Mouse (Mus musculus): ENCODE measurements around the gene P2ry1.

P2ry1 gene

DNA sequence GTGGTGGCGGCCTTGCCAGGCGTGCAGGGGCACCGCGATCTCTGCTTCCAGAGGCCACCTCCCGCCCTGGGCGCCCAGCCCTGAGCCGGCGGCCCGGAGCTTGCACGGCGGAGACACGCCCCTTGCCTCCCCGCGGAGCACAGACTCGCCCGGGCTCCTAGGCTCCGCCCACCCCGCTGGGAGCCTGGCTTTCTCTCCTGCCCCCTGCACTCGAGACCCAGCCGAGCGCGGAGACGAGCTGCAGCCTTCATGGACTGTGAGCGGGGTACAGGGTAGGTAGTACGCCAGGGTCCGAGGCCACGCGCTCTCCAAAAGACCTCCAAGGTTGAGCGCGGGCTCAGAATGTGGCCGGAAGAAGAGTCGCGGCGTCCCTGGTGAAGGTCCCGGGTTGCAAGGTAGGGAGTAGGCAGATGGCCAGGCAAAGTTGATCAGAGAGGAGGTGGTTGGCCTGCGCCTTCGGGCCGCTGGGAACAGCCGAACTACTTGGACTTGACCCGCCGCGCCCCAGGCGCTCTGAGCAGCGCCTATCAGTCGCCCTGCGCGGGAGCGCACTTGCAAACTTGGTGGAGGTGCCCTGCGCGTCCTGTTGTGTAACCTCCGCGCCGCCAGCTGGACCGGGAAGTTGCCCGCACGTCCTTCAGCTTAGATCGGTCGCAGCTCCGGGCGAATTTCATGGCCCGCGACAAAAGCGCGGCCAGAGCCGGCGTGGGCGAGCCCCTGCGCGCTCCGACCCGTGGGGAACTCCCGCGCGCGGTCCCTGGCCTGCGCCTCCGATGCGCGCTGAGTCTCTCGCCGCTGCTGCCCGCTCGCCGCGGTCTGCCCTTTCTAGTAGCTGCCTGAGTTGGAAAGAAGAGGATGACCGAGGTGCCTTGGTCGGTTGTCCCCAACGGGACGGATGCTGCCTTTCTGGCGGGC is at the start of gene P2ry1:
TSS of gene P2ry1 (plus strand) at position 209 of the 915 bp plus-strand sequence.
- in situ Hi-C loops (cut with MboI) = no loop called here

- in situ Hi-C loops (cut with MboI) = no loop called here
These were observed 49.3 kb upstream of the P2ry1 start for GRCm38 (mm10) chr3:60953199-60953736.

DNA sequence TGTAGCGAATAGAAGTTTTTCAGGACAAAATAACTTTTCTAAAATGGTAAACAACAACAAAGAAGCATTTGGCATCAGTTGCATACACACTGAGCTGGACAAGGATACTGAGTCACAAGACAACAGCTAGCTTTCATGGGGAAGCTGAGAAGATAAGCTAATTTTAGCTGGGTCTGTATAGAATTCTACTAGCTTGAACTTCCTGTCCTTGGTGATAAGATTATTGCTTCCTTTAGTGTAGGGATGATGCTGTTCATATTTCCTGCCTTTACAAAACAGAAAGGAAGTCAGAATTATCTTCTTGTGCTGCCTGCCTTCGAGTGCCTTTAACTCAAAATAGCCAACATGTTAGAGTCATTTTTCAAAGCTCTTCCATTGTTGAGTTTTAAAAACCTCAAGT is 48.5 kb upstream of the P2ry1 start:
- in situ Hi-C loops (cut with MboI) = no loop called here

- in situ Hi-C loops (cut with MboI) = no loop called here
These were observed 43.8 kb upstream of the P2ry1 start for GRCm38 (mm10) chr3:60958769-60959168.

GRCm38 (mm10) chr3:60965137-60965536 is 37.5 kb upstream of the P2ry1 start:
- in situ Hi-C loops (cut with MboI) = no loop called here

DNA sequence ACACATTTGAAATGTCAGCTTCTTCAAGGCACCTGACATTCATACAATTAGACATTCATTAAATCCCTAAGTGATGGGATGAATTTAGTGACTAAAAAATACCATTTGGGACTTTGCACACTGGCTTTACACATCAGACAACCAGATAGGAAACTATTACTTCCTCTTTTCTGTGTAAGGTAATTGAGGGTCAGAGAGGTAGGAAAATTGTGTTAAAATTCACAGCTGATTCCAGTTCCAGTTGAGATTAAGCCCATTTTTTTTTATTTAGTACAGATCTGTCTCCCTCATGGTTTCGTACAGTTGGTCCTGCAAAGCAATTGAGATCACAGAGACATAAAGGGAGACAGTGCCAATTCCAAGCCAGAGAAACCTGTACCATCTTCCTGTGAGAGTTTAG is 27.7 kb upstream of the P2ry1 start:
- in situ Hi-C loops (cut with MboI) = no loop called here

DNA sequence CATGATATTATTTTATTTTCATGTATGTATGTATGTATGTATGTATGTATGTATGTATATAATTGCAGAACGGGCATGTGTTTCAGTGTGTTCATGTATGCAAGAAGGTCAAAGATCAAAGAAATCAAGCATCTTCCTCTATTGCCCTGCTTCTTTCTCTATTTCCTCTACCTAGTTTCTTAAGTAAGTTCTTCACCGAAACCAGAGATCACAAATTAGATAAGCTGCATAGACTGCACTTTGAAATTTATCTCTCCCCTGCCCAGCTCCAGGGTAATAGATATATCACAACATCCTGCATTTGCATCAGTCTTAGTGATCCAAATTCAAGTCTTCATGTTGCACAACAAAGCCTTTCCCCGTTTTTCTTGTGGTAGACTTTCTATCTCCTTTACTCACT is 20.5 kb upstream of the P2ry1 start:
- in situ Hi-C loops (cut with MboI) = no loop called here

GRCm38 (mm10) chr3:60998064-60998463 is 4.5 kb upstream of the P2ry1 start:
- in situ Hi-C loops (cut with MboI) = no loop called here

DNA sequence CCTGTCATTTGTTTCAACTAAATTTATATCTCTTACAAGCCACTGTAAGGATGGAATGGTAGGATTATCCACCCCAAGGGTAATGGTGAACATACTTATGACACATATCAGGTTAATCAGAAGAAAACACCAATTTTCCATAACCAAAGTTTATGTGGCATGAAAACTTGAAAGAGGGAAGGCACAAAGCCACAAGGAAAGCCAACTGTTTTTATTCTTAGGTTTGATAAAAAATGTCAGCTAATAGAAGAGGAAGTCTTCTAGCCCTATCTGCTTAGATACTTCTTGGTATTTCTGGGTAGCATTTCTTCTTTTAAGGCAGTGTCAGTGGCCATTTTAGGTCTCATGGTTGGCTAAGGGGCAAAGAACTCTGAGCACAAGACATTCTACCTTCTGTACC is 2.9 kb upstream of the P2ry1 start:
- in situ Hi-C loops (cut with MboI) = no loop called here

DNA sequence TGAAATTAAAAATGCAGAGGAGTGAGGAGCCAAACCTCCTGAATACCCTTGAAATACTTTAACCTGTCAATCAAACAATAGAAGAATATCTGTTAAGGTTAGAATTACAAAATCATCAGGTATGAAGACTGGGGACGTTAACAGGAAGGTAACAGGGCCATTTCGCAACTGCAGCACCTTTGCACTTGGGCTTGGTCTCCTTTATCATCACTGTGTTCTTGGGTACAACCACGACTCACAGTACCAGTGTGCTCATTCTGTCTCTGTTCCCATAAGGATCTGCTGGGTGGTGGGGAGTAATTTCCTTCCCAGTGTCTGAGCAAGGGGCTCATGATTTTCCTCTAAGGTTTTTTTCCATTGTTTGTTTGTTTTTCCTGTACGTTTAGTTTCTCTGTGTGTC is 1.8 kb upstream of the P2ry1 start:
- in situ Hi-C loops (cut with MboI) = no loop called here

GRCm38 (mm10) chr3:61001852-61002586 is 576 bp upstream of the P2ry1 start:
- in situ Hi-C loops (cut with MboI) = no loop called here

- in situ Hi-C loops (cut with MboI) = no loop called here
These were observed 2.0 kb downstream of the P2ry1 start for GRCm38 (mm10) chr3:61004611-61005010.

GRCm38 (mm10) chr3:61011660-61012059 is 9.1 kb downstream of the P2ry1 start:
- in situ Hi-C loops (cut with MboI) = no loop called here

GRCm38 (mm10) chr3:61012550-61012949 is 10.0 kb downstream of the P2ry1 start:
- in situ Hi-C loops (cut with MboI) = no loop called here

GRCm38 (mm10) chr3:61016733-61017132 is 14.1 kb downstream of the P2ry1 start:
- in situ Hi-C loops (cut with MboI) = no loop called here

GRCm38 (mm10) chr3:61032100-61032499 is 29.5 kb downstream of the P2ry1 start:
- in situ Hi-C loops (cut with MboI) = no loop called here

- in situ Hi-C loops (cut with MboI) = no loop called here
These were observed 33.0 kb downstream of the P2ry1 start for GRCm38 (mm10) chr3:61035633-61036032.

DNA sequence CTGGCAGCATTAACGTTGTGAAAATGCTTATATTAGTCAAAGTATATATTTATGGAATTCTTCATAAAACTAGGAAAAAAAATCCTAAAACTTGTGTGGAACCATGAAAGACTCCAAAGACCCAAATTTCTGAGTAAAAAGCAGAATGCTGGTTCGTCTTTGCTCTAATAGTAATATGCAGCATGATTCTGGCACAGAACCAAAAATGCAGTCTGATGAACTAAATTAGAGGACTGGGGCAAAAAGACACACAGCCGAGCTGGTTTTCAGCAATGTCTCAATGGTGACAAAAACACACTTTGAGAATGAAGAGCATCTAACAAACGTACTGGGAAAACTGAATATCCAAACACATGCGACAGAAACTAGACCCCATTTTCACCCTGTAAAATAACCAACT is 37.3 kb downstream of the P2ry1 start:
- in situ Hi-C loops (cut with MboI) = no loop called here

DNA sequence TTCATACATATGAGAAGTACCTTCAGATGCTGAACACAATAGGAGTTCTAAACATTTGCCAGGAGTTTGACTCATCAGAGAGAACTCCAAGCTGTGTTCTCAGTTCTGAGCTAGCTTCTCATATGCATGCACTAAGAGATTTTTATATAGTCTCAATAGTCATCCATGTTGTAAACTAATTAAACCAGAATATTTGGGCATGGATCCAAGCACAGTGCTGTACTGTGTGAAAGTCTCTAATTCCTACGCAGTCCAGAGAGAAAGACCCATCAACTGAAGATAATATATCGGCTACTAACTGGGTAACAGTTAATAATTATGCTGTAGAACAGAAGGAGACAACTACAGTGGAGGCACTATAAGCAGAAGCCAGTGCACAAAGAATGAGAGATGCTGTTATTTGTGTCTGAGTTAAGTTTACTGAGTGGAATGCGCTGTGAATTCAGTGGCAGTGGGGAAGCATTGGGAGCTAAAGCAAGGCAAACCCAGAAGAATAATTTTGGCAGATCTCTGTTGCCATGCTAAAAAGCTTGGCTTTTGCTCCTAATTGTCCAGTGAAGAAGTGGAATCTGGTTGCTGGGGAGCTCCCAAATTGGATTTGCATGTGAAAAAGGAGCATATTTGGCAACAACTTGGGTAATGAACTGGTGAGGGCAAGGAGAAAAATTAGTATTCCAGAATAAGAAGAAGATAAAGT is 47.5 kb downstream of the P2ry1 start:
- in situ Hi-C loops (cut with MboI) = no loop called here
